Mouse (Mus musculus): ENCODE results near the gene Dnajc14. TPM values are rescaled to one million over a fixed set of nuclear protein-coding genes. Genes with fewer than 3 reads are reported as not detected.
A peak's percentile ranks its signal among the peaks of the same experiment; 100 is the strongest.
"Not testable (repeated sequence)": the region's sequence is repeated elsewhere in the genome, so short reads cannot be mapped to it uniquely, and the experiment has no call there.

The Dnajc14 gene
- polyA plus RNA-seq, 1 experiment from 2014 or later = 60.5 TPM

DNA sequence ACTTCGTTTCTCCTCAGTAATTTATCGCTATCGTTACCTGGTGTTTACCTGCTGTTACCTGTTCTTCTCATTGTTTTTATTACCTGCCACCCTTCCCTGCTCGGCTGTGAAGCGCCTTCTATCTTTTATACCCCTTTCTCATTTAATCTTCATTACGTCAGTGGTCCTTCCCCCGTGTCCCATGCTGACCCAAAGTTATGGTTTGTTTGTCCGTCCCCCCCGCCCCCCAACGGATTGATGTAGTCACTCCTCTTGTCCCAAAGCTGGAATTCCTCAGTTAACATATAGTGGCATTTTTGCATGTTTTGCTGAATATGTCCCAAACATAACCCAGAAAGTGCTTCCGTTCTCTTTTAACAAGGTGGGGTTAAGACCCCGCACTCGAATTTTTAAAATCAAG, 18.3 kb downstream of the Dnajc14 start:
- peak overlapping the region; percentile 83 for H3K9ac ChIP-seq
- H3K27me3 ChIP-seq = no peaks in the 10 kb centered on the region
- 4% methylated on average over 13 of the region's 13 CpGs for WGBS
- no peaks in the 10 kb centered on the region for H3K9me3 ChIP-seq
- peaks cover 14% of the 10 kb centered on the region; the same call in 1 of the 2 replicates for H3K4me1 ChIP-seq
- H3K4me3 ChIP-seq = peak overlapping the region; percentile 91
- H3K27ac ChIP-seq = peak overlapping the region; percentile 65; the same call in 1 of the 2 replicates
- peak overlapping the region; percentile 81 for H3K4me2 ChIP-seq (replicated peaks)
- H3K36me3 ChIP-seq = peaks cover 23% of the 10 kb centered on the region
- ATAC-seq (ENCODE audit: insufficient number of reproducible peaks, insufficient read depth, low FRiP score, low TSS enrichment) = no peak

- not testable (repeated sequence) for H3K9ac ChIP-seq; H3K9me3 ChIP-seq; H3K27ac ChIP-seq; ATAC-seq (ENCODE audit: insufficient number of reproducible peaks, insufficient read depth, low FRiP score, low TSS enrichment); H3K27me3 ChIP-seq
- H3K4me1 ChIP-seq = peaks cover 14% of the 10 kb centered on the region; the same call in 1 of the 2 replicates
- peaks cover 25% of the 10 kb centered on the region for H3K36me3 ChIP-seq
- peak overlapping the region; percentile 81 for H3K4me2 ChIP-seq (replicated peaks)
- peak overlapping the region; percentile 91 for H3K4me3 ChIP-seq
- 77% methylated on average over 4 of the region's 4 CpGs for WGBS
Measured at GRCm38 (mm10) chr10:128823087-128823486, 19.2 kb downstream of the Dnajc14 start.

DNA sequence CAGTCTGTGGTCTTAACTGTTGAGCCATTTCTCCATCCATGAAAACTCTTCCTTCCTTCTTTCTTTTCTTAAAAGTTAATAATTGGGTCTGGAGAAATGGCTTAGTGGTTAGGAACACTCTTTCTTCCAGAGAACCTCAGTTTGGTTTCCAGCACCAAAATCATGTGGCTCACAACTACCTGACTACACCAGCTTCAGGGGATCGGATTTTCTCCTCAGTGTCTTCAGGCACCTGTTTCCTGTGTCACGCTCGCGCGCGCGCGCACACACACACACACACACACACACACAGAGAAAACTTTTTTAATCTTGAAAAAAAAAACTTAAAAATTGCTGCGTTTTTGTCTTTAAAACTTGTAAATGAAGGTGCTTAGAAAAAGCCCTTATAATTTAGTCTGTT, 20.0 kb downstream of the Dnajc14 start:
- Histone ChIP-seq H3K4me1 (peaks cover 14% of the 10 kb centered on the region; the same call in 1 of the 2 replicates), H3K27me3 (no peaks in the 10 kb centered on the region), H3K36me3 (peaks cover 20% of the 10 kb centered on the region), H3K4me3 (no peak overlapping the region), H3K27ac (no peak overlapping the region), H3K4me2 (replicated peaks) (no peak overlapping the region), H3K9me3 (no peaks in the 10 kb centered on the region), H3K9ac (no peak overlapping the region)
- WGBS = 91% methylated on average over 9 of the region's 9 CpGs
- ATAC-seq (ENCODE audit: insufficient number of reproducible peaks, insufficient read depth, low FRiP score, low TSS enrichment) = no peak

GRCm38 (mm10) chr10:128837400-128837799, 33.5 kb downstream of the Dnajc14 start:
- H3K4me2 ChIP-seq (replicated peaks) = no peak overlapping the region
- H3K27me3 ChIP-seq = no peaks in the 10 kb centered on the region
- peaks cover 72% of the 10 kb centered on the region for H3K36me3 ChIP-seq

DNA sequence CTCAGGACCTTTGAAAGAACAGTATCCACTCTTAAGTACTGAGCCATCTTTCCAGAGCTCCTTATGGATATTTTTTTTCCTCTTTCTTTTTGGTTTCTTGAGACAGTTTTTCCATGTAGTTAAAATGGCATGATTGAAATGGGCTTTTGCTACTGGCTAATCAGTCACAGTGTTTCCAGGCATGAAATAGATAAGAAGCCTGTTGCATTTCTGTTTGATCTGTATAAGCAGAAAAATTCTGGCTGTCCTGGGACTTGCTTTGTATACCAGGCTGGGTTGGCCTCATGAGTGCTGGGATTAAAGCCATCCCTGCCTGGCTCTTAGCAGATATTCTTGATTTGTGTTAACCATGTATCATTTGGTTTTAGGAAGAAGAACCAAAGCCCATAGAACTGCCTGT, 35.6 kb downstream of the Dnajc14 start:
- Histone ChIP-seq H3K27ac (no peak overlapping the region), H3K27me3 (no peaks in the 10 kb centered on the region), H3K9me3 (no peaks in the 10 kb centered on the region), H3K9ac (no peak overlapping the region), H3K36me3 (peaks cover 70% of the 10 kb centered on the region), H3K4me1 (no peaks in the 10 kb centered on the region), H3K4me3 (no peak overlapping the region), H3K4me2 (replicated peaks) (no peak overlapping the region)
- ATAC-seq (ENCODE audit: insufficient number of reproducible peaks, insufficient read depth, low FRiP score, low TSS enrichment) = no peak

More at GRCm38 (mm10) chr10:128837400-128837799, 33.5 kb downstream of the Dnajc14 start:
- no peak for ATAC-seq (ENCODE audit: insufficient number of reproducible peaks, insufficient read depth, low FRiP score, low TSS enrichment)
- Histone ChIP-seq H3K4me3 (no peak overlapping the region), H3K27ac (no peak overlapping the region), H3K9ac (no peak overlapping the region), H3K4me1 (no peaks in the 10 kb centered on the region), H3K9me3 (no peaks in the 10 kb centered on the region)

DNA sequence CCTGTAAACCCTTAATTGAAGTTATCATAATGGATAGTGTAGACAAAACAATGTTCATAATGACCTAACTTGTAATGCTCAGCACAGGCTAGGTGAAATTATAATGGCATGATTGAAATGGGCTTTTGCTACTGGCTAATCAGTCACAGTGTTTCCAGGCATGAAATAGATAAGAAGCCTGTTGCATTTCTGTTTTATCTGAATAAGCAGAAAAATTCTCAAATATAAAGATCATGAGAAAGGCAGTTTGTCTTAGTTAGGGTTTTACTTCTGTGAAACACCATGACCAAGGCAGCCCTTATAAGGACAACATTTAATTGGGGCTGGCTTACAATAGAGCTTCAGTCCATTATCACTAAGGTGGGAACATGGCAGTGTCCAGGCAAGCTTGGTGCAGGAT, 36.8 kb downstream of the Dnajc14 start:
- Histone ChIP-seq H3K9ac (no peak overlapping the region), H3K36me3 (peaks cover 68% of the 10 kb centered on the region), H3K27me3 (no peaks in the 10 kb centered on the region), H3K27ac (no peak overlapping the region), H3K9me3 (no peaks in the 10 kb centered on the region), H3K4me1 (no peaks in the 10 kb centered on the region), H3K4me2 (replicated peaks) (no peak overlapping the region), H3K4me3 (no peak overlapping the region)
- ATAC-seq (ENCODE audit: insufficient number of reproducible peaks, insufficient read depth, low FRiP score, low TSS enrichment) = no peak

DNA sequence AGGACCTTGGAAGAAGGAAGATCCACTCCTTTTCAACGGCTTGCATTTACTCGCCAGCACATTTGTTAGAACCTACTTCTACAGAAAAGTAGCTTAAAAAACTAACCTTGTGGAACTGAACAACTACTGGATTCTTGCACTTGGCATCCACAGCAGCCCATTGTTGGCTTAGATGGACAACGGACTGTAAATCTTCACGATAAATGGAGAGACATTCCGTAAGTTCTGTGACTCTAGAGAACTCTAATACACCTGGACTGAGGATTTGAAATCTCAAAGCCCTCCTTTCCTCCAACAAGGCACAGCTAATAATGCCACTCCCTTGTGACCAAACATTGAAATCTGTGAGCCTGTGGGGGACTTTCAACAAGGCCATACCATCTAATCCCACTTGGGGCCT, 39.4 kb downstream of the Dnajc14 start:
- ATAC-seq (ENCODE audit: insufficient number of reproducible peaks, insufficient read depth, low FRiP score, low TSS enrichment) = no peak
- Histone ChIP-seq H3K4me2 (replicated peaks) (no peak overlapping the region), H3K4me1 (no peaks in the 10 kb centered on the region), H3K9me3 (no peaks in the 10 kb centered on the region), H3K9ac (no peak overlapping the region), H3K36me3 (peaks cover 62% of the 10 kb centered on the region), H3K27ac (no peak overlapping the region), H3K27me3 (no peaks in the 10 kb centered on the region), H3K4me3 (no peak overlapping the region)
- WGBS = 92% methylated on average over 5 of the region's 5 CpGs

DNA sequence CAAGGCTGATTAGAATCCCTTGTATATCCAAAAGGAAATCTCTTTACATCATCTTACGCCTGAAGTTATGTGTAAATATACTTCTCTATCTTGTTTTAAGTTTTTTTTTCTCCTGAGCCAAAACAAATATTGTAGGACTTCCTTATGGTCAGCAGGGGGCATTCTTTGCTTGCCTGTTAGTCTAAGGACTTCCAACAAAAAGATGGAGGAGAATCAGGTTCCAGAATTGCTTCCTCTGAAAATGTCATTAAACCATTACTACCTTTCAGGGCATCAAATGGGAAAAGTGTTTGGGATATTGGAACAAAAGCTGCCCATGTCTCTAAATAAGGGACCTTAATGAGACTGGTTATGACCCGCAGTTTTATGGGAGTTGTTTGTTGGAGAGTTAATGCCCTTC, 41.7 kb downstream of the Dnajc14 start:
- Histone ChIP-seq H3K9me3 (no peaks in the 10 kb centered on the region), H3K36me3 (peaks cover 65% of the 10 kb centered on the region), H3K4me2 (replicated peaks) (no peak overlapping the region), H3K4me1 (no peaks in the 10 kb centered on the region), H3K4me3 (no peak overlapping the region), H3K9ac (no peak overlapping the region), H3K27ac (no peak overlapping the region), H3K27me3 (no peaks in the 10 kb centered on the region)
- WGBS = 74% methylated on average over 2 of the region's 2 CpGs
- no peak for ATAC-seq (ENCODE audit: insufficient number of reproducible peaks, insufficient read depth, low FRiP score, low TSS enrichment)

DNA sequence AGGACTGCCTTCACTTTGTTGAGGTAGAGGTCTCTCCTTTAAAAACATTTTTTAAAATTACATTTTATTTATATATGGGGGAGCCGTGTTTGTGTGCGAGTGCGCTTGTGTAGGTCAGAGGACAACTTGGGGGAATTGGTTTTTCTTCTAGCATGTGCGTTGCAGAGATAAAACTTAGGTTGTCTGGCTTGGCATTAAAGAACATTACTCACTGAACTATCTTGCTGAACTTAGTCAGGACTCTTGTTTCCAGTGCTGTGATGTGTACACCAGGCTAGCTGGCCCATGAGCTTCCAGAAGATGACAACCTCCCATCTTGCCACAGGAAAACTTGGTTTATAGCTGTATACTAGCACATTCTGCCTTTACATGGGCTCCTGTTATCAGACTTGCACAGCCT, 42.8 kb downstream of the Dnajc14 start:
- Histone ChIP-seq H3K4me1 (no peaks in the 10 kb centered on the region), H3K27ac (no peak overlapping the region), H3K4me2 (replicated peaks) (no peak overlapping the region), H3K9ac (no peak overlapping the region), H3K27me3 (no peaks in the 10 kb centered on the region), H3K36me3 (peaks cover 59% of the 10 kb centered on the region), H3K4me3 (no peak overlapping the region), H3K9me3 (no peaks in the 10 kb centered on the region)
- WGBS = 98% methylated on average over 4 of the region's 4 CpGs
- no peak for ATAC-seq (ENCODE audit: insufficient number of reproducible peaks, insufficient read depth, low FRiP score, low TSS enrichment)

- no peak overlapping the region for H3K4me3 ChIP-seq
- no peaks in the 10 kb centered on the region for H3K4me1 ChIP-seq
- H3K4me2 ChIP-seq (replicated peaks) = no peak overlapping the region
- peaks cover 49% of the 10 kb centered on the region for H3K36me3 ChIP-seq
- no peak overlapping the region for H3K27ac ChIP-seq
- no peaks in the 10 kb centered on the region for H3K9me3 ChIP-seq
- no peak overlapping the region for H3K9ac ChIP-seq
- WGBS = 77% methylated on average over 2 of the region's 2 CpGs
- no peaks in the 10 kb centered on the region for H3K27me3 ChIP-seq
- no peak for ATAC-seq (ENCODE audit: insufficient number of reproducible peaks, insufficient read depth, low FRiP score, low TSS enrichment)
Measured at GRCm38 (mm10) chr10:128848426-128848825, 44.6 kb downstream of the Dnajc14 start.

GRCm38 (mm10) chr10:128850339-128850738, 46.5 kb downstream of the Dnajc14 start:
- no peak overlapping the region for H3K4me3 ChIP-seq
- H3K4me1 ChIP-seq = no peaks in the 10 kb centered on the region
- 73% methylated on average over 3 of the region's 3 CpGs for WGBS
- no peak overlapping the region for H3K9ac ChIP-seq
- ATAC-seq (ENCODE audit: insufficient number of reproducible peaks, insufficient read depth, low FRiP score, low TSS enrichment) = no peak
- H3K36me3 ChIP-seq = peaks cover 45% of the 10 kb centered on the region
- H3K27me3 ChIP-seq = no peaks in the 10 kb centered on the region
- H3K9me3 ChIP-seq = no peaks in the 10 kb centered on the region
- H3K4me2 ChIP-seq (replicated peaks) = no peak overlapping the region
- H3K27ac ChIP-seq = no peak overlapping the region

- ATAC-seq (ENCODE audit: insufficient number of reproducible peaks, insufficient read depth, low FRiP score, low TSS enrichment) = no peak
- peaks cover 41% of the 10 kb centered on the region for H3K36me3 ChIP-seq
Measured at GRCm38 (mm10) chr10:128861176-128861575, 57.3 kb downstream of the Dnajc14 start.

DNA sequence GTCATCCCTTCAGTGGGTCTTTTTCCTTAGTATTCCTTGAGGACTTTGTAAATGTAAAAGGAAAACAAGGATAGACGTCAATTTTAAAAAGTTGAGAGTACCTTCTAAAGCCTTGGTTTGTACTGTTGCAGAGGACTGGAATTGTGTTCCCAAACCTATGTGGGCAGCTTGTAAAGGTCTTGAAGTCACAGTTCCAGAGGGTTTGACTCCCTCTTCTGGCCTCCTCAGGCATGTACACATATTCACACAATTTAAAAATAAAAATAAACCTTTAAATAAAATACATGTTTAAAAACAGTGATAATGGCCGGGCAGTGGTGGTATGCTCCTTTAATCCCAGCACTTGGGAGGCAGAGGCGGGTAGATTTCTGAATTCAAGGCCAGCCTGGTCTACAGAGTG, 62.2 kb downstream of the Dnajc14 start:
- H3K4me1 ChIP-seq = no peaks in the 10 kb centered on the region
- peaks cover 33% of the 10 kb centered on the region for H3K36me3 ChIP-seq
- H3K27ac ChIP-seq = no peak overlapping the region
- ATAC-seq (ENCODE audit: insufficient number of reproducible peaks, insufficient read depth, low FRiP score, low TSS enrichment) = no peak
- no peaks in the 10 kb centered on the region for H3K9me3 ChIP-seq
- H3K4me3 ChIP-seq = no peak overlapping the region
- WGBS = 80% methylated on average over 3 of the region's 3 CpGs
- H3K27me3 ChIP-seq = no peaks in the 10 kb centered on the region
- H3K4me2 ChIP-seq (replicated peaks) = no peak overlapping the region
- no peak overlapping the region for H3K9ac ChIP-seq

More at GRCm38 (mm10) chr10:128861176-128861575, 57.3 kb downstream of the Dnajc14 start:
- H3K27ac ChIP-seq = no peak overlapping the region
- no peak overlapping the region for H3K4me2 ChIP-seq (replicated peaks)
- H3K27me3 ChIP-seq = no peaks in the 10 kb centered on the region
- no peak overlapping the region for H3K9ac ChIP-seq
- H3K4me3 ChIP-seq = no peak overlapping the region
- H3K4me1 ChIP-seq = no peaks in the 10 kb centered on the region
- no peaks in the 10 kb centered on the region for H3K9me3 ChIP-seq

Data from embryonic facial prominence, embryonic 12.5 days (tissue).